Mouse (Mus musculus): ENCODE measurements around the gene Tbca.

Tbca gene

GRCm38 (mm10) chr13:94877991-94878745 is 89.5 kb downstream of the Tbca start:
- peak; percentile 77 for DNase-seq (ENCODE audit: low read depth, low spot score)

DNA sequence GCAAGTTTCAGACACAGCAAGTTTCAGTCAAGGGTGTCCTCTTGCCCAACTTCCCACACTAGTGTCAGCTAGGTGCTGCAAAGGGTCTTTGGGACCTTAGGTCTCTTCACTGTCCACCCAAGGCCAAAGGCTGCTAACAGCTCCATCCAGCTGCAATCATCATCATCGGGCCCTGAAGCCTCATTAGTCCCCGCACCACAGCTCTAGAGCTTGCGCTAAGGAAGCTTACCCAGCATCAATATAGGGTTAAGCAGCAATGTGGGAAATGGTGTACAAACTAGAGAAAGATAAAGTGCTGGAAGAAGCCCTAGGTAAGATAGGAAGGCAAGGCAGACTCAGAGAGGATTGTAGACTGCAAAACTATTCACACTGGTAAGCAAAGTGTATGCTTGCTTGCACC is 92.5 kb downstream of the Tbca start:
- no peak for DNase-seq (ENCODE audit: low read depth, low spot score)

DNA sequence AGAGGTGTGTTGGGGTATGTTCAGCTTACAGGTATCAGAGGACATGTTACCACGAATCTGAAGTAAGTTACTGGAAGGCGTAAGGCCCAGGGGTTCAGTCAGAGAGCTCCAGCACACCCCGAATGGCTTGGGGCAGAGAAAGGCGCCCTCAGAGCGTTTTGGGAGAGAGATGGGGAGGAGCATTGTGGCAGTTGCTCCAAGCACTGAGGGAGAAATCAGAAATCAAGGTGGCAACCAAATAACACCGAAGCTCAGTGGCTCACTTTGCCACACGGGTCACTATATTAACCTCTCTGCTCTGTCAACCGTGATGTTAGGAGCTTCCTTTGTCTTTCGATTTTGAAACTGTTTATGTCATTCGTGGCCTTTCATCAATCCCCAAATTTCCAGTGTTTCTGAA is 93.5 kb downstream of the Tbca start:
- DNase-seq (ENCODE audit: low read depth, low spot score) = no peak

GRCm38 (mm10) chr13:94882711-94883145 is 94.0 kb downstream of the Tbca start:
- DNase-seq (ENCODE audit: low read depth, low spot score) = no peak

- DNase-seq (ENCODE audit: low read depth, low spot score) = peak; percentile 17
Observed at GRCm38 (mm10) chr13:94883163-94883965, 94.7 kb downstream of the Tbca start.

DNA sequence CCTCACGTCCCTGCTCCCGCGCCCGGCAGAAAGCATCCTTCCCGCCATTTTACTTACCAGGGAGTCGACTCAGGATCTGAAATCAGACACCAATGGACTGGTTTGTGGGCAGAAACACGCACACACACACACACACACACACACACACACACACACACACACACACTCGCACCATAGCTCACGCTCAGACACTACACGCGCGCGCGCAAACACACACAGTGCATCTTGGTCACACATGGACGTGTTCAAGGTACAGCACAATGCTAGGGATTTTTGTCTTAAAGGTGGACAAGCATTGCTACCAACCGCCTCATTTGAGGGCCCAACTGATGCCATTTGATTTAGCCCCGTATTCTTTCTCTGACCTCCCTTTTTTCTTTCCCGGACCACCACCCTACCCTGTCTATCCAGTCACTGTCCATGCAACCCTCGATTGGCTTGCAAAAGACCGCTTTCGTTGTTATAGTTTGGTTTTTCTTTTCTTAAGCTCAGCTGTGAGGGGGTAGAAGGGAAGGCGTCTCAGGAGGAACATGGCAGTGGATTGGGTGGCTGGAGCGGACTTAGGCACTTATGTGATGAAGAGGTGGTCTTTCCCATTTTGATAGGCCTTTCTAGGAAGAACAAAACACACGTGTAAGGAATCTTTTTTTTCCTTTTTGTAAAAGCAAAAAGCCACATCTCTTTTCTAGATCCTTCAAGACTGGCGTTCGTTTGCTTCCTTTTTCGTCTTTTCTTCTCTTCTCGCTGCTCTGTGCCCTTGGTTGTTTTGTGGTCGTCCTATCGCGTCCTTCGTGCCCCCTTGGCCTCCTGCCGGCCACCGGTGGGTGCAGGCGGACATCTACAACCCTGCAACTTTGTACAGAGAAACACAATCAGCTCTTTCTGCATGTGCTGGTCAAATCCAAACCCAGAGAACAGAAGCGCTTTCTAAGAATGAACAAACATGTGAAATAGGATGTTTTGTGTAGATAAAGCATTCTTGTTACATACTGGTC is 95.6 kb downstream of the Tbca start:
- peak; percentile 35 for DNase-seq (ENCODE audit: low read depth, low spot score)

GRCm38 (mm10) chr13:94885291-94886235 is 96.9 kb downstream of the Tbca start:
- DNase-seq (ENCODE audit: low read depth, low spot score) = no peak
